Mouse (Mus musculus) cerebellum, postnatal 36 days (tissue): ENCODE data around the gene Ccdc191.

Experiments used
- DNase-seq, 2 experiments: peaks; one replicate each; pipeline ENCODE4 v3.0.0; 2021 to 2022; ENCODE audit warnings: mixed read lengths in 2 of 2

Gene Ccdc191

DNA sequence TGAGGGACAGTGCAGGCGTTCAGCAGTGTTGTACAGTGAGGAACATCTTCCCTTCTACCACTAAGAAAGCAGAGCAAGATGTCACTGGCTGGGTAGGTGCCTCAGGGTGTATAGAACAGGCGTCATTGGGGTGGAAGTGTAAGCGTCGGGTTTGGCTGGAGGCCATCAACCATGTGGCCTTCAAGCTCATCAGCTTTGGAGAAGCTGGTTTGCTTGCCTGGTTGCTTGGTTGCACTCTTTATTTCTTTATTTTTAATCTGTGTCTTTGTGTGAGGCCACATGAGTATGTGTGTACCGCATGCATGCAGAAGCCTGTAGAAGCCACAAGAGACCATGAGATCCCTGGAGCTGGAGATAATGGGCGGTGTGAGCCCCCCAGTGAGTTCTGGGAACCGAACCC, 42.7 kb downstream of the Ccdc191 start:
- no peak for DNase-seq

DNA sequence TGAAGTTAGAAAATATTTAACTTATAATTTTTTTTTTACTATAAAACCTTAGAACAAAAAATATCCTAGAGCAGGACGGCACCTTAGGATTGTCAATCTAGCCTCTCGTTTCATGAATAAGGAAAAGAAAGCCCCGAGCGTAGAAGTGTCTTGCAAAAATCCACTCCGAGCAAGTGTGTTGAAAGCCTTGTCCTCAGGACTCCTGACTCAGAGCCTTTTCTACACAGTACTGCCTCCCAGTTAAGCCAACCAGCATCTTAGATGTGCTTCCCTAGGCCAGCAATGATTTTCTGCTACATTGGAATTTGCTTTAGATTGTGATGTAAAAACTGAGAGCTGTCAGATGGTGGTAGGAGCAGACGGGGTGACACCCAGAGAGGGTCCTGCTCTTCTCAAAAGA, 43.4 kb downstream of the Ccdc191 start:
- DNase-seq: no peak

DNA sequence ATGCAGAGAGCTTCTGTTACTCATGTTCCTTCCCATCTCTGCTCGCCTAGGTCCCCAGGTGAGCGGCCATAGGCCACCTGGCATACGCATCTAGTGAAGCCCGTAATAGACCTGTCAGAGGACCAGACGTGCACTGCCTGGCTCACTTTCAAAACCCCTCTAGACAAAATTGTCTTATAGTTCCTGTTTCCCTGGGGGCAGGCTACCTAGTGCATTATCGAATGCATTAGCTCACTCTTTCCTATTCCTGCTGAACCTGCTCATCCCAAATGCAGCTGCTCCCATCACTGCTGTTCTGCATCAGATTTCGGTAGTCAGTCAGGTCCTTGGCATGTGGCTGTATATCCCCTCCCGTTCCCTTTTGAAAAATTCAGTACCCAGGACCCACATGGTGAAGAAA, 45.3 kb downstream of the Ccdc191 start:
- DNase-seq: no peak

DNA sequence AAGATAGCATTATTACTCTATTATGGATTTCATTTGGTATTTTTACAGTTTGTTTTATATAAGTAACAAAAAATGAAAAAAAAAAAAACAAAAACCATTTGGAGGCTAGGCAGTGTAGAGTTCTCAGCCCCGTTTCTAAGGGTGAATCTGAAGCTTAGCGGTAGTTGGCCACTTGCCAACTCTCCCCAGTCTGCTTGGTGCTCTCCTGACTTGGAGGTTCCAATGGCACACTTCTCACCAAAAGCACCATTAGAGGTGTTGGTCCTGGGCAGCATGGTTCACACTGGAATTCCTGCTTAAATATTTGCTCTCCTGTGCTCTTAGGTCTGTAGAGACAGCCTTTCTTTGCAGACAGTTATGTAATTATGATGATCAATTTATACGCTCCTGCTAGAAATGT, 45.8 kb downstream of the Ccdc191 start:
- peak; percentile 38 to 45 for DNase-seq

DNA sequence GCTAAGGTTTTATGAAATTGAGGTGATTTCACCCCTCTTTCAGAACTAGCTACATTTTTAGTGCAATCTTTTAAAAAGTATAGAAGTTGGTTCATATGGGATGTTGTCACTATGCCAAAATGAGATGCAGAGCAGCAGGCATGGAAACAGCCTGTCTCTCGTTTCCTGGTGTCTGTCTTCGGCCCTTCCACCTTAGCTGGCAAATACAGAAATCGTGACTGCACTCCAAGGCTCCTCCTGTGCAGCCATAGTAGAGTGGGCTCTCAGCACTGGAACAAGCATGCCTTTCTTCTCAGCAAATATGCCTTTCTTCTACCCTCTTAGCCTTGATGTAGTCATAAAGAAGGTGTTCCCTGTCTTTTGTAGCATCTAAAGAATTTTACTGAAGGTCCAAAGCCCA, 46.3 kb downstream of the Ccdc191 start:
- DNase-seq: no peak

DNA sequence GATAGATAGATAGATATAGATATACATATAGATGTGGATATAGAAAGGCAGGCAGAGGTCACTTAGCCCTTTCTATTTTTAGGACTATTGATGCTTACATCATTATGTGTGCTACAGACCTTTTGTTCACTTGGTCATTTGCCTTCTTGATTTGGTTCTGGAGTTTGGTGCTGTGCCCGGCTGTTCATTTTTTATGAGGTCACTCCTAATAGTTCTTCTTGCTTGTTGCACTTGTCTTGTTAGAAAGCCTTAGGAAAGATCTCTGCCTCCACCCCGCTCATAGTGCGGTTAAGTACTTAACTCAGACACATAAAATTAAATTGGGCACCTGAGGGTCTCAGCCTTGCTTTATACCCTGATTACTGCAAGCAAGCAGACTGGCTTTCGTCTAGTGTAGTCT, 51.2 kb downstream of the Ccdc191 start:
- no peak for DNase-seq

DNA sequence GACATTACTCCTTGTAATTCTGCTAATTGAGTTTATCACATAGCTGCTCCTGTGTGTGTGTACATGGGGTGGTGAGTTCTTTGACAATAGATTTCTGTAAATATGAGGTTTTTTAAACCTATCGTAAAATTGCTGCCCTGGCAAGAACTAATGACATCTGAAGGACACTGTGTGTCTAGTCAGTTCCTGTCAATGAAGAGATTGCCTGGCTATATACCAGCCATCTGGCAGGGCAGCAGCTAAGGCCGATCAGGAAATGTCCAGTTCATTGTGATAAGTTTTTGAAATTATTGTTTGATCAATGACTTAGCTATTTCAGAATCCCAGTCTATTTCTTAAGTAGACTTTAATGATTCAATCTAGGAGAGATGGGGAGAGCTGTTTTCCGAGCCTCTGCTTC, 55.8 kb downstream of the Ccdc191 start:
- no peak for DNase-seq

DNA sequence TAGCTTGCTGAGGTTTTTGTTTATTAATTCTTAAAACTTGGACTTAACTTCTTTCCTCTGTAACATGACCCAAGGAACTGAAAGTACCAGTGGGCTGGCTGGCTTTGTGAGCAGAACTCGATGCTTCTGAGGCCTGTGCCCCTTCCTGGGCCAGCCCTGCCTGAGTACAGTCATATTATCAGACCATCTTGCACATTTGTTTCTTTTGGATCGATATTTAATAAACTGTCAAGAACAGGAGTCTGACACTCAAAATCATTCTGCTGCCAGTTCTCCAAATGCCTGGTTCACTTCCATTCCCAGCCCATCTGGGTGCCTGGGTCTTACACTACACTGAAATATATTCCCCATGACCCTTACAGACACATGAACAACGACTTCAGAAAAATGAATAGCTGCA, 56.3 kb downstream of the Ccdc191 start:
- DNase-seq: no peak

DNA sequence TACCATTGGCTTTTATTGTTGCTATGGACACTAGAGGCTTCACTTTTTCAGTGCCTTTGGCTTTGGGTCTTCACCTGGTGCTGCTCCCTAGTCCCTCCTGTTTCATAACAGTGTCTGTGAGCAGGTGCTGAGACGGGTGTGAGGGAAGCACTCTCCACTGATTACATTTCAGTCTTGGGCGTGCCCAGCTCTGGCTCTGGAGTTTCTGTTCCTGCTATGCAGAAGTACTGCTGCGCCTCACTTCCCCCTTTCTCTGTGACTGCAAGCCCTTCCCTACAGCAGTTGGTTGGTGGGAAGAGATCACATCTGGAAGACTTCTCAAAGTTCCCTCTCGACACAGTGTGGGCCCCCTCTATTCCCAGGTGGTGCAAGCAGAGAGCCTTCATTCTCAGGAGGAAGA, 62.0 kb downstream of the Ccdc191 start:
- DNase-seq: no peak

DNA sequence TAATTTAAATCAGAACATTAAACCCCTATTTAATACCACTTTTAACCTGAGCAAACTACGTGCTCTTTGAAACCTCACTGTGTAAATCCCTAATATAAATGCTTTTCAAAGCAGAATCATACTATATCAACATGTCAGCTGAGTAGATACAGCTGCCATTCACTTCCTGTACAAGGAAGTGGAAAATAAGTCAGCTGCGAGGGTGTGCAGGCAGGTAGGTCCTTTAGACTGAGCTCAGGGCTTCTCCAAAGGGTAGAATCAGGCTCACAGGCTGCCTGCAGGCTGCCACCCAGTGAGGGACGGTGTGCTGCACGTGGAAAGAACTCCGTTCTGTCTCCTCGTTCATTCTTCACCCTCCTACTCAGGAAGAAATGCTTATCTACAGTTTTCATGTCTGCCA, 65.3 kb downstream of the Ccdc191 start:
- no peak for DNase-seq

DNA sequence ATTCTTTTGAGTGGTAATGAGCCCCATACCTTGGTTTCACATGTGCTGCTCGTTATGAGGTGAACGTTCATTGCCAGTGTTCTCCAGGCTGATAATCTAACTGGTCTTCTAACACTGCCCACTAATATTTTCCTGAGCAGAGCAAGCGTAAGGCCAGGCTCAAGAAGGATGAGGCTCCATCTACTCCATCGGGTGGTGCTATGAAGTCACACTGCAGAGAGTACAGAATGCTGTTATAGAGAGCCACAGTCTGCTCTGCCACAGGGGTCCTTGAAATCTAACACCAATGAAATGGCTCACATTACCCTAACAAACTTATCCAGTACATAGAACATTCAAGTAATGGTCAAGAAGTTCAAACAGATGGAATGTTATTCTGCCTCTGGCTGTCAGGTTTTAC, 68.4 kb downstream of the Ccdc191 start:
- DNase-seq: no peak

DNA sequence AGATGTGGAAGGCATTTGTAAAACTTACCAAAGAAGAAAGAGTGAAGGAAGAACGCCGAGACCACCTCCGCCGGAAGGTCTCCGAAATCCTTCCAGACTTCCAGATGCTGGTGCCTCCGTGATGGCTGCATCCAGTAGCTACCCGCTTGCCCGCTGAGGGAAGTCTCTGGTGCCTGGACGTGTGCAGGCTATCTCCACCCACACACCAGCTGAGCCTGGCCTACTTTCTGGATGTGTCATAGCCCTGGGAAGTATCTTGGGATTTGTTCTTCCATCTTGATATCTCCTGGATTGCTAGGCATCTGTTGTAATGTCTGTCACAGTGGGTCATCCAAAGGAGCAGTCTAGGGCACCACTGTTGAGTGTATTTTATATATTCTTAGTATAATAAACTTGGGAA, 73.7 kb downstream of the Ccdc191 start:
- no peak for DNase-seq

DNA sequence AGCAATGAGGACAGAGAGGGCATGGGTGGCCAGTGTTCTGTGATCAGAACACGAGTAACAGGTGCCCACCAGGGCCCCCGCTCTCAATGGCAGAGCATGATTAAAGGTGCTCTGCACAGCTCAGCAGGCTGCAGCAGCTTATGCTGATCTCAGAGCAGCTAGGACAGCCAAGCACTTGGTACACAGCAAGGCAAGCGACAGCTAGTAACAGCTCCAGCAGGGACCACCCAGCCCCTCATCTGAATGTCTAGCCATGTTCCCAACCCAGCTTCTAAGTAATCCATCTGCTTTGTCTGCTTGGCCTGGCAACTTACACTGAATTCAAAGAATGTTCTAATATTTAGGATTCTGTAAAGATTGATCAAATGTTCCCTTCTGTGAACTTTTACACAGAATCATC, 74.2 kb downstream of the Ccdc191 start:
- no peak for DNase-seq

DNA sequence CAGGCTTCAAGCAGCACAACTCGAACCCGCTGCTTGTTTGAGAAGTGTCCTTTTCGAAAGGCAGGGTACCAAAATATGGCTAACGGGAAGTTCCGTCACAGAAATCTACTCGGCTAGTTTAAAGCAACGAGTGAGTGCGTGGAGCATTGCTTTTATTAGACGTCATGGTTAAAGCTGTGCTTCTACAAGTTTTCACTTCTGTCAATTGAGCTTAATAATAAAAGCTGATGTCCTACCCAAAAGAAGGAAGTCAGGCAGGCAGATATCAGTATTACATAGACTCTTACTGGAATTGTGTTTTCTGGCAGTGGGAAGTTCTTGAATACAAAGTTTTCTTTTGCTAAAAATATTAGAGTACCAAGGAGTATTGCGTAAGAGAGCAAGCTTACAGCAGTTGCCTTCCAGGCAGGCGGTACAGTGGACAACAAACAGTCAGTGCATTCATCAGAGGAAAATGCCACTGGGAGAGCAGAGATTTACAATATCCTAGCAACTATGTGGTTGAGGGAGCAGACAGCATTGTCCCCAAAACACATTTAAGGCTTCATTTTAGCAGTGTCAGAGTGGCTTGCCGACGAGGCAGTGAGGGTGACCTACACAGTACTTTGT, 76.3 kb downstream of the Ccdc191 start:
- DNase-seq: no peak

DNA sequence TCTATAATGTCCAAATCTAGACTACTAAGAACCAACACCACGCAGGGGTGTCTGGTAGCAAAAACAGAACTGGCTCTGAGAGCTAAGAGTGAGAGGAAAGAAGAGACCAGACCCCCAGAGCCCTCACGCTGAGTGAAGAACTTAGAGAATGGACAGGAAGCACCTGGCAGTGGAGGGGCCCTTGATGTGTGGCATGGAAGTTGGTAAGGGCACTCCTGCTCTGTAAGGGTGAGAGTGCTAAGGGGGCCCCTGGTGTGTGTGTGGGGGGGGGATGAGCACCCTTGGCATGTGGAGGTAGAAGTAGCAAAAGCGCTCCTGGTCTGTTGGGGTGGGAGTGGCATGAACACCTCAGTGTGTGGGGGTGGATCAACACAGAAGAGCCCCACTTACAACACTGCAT, 80.8 kb downstream of the Ccdc191 start:
- no peak for DNase-seq

DNA sequence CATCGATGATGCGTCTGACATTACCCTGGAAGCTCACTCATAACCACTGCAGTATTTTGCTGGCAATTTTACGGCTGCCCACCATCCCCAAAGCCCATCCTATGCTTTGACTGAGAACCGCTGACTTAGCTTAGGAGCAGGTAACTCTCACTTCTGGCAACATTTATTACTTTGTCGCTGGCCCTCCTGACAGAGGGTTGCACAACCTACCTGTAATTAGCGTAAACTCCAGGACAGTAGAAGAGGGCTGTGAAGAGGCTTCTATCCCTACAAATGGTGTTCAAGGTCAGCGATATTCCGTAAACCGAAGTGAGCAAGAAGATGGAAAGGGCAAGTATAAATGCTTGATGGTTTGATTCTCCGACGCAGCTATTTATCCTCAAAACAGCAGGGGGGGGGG, 81.6 kb downstream of the Ccdc191 start:
- DNase-seq: no peak

DNA sequence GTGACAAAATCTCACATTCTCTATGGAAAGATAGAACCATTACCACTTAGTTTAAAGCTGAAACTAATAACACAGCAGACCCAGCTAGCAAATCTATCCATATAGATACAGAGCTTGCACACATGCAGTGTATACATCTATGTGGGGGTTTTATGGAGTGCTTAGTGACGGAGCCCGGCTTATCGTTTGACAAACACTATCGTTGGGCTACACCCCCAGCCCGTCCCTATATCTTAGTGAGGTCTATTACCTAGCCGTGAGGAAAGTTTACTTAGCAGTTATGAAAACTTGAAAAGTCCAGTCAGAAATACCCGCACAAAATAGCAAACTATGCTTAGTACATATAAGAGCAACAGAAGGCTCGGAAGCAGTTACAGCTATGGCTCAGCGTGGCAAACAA, 82.1 kb downstream of the Ccdc191 start:
- DNase-seq: no peak

DNA sequence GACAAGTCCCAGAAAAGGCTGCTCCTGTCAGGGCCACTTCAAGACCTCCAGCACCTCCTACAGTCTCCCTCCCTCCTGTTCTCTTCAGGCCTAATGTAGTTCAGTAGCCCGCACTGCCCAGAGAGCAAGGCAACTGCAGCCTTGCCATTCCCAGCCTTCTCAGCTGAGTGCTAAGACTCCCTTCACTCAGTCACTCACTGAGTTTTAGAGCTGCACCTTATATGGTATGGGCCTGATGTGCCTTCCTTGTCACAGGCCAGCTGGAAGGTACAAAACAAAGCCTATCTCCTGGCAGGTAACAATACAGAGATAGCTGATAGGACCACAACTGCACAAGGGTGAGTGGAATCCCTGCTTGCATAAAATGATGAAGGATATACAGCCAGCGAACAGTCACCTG, 82.8 kb downstream of the Ccdc191 start:
- no peak for DNase-seq

DNA sequence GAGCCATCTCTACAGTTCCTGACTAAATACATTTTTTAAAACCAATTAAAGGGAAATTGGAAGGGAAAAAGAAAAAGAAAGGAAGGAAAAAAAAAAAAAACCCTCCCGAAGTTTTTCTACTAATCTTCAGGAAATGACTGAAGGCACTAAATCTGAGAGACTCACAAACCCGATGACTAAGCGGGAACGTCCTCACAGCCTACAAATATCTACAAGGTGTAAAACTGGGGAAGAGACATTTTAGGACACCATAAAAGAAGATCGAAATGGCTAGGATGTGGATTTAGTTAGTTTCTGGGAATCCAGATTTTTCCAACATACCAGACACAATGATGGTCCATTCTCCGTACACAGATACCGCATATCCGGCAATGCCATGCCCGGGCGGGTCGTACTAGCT, 83.5 kb downstream of the Ccdc191 start:
- no peak for DNase-seq

DNA sequence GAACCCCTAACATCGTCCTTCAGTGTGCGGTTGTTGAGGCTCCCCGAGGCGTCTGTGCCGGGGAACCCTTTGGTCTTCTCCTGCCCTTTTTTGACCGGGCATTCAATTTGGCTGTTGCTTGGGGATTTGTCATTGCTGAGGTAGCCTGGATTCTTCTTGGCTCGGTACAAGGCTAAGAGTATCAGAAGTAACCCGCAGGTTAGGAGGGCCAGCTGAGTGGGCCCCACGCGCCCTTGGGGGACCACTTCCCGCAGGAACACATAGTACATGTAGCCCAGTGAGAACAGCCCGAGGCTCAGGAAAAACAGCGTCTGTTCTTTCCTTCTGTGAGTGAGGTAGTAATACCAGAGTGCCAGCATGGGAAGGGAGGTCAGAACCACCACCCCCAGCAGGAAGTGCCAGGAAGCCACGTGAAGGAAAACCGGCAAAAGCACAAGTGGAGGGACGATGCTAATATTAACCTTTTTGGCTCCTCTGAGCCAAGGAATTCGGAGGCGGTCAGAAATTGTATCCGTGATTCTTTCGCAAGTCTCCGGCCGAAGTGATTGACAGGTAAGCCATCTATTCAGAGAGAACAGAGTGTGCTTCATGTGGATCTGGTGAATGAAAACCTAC, 84.1 kb downstream of the Ccdc191 start:
- no peak for DNase-seq

DNA sequence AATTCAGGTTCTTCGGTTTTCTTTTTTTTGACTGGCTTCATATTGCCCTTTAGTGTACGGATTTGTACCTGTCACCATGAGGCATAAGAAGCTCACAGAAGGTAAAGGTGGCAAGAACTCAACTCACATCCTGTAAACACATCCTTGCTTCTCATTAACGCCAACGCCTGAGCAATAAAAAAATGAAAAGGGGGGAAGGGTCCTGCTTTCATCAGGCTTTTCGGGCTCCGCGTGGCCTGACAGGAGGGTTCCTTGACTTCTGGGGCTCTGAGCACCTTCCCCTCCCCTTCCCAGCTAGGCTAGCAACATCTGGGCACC, 89.4 kb downstream of the Ccdc191 start:
- DNase-seq: no peak

DNA sequence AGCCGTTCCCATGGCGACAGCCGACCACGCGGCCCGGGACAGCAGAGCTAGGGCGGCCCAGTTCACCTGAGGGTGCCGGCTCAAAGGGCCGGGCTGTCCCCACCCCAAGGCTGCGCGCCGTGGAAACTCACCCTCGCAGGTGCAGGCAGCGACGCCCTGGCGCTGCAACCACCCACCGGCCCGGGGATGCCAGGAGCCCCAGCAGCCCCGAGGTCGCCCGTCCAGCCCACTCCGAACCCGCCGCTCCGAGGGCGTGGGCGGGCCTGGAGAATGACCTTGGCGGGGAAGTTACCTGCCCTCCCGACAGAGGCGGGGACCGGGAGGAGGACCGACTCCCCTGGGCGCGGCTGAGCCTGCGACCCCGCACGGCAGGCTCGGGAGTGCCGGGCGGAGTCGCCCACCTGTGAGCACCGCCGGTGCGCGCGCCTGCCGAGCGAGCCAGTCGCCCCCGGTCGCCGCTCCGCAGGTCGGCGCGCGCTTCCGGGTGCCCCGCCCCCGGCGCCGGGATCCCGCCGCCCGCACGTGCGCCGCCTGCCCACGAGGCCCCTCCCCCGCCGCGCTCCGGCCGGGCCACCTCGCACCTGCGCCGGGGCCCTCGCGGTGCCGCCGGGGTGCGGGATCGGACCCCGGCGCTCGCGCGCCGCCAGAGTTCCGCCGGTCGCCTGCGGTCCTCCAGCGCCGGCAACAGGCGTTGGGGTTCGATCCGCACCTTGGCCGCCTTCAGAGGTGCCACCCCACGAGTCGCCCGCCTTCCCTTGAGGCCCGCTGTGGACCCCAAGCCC, 89.9 kb downstream of the Ccdc191 start, which contains the start of gene Zdhhc23:
TSS of gene Zdhhc23 (minus strand) at position 464 of the 782 bp plus-strand sequence.
- peak; percentile 28 to 38 for DNase-seq

DNA sequence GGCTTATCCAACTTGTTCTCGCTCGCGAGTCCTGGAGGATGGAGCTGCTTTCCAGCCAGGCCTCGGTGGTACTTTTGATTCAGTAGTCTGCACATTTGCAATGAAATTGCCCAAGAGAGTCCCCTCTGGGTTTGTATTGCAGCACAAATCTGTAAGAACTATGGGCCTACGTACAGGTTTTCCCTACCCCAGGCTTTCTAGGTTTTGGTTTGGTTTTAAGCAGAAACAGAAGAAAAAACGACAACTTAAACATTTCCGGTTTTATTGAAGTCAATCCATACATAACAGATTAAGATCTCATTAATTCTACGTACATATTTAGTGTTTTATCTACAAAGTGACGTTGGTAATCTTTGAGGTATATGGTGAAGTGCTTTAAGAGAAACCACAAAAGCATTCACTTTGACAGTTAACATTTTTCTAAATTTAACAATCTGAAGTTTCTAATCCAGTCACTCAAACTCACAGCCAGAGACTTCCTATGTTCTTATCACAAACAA, 90.6 kb downstream of the Ccdc191 start:
- no peak for DNase-seq

DNA sequence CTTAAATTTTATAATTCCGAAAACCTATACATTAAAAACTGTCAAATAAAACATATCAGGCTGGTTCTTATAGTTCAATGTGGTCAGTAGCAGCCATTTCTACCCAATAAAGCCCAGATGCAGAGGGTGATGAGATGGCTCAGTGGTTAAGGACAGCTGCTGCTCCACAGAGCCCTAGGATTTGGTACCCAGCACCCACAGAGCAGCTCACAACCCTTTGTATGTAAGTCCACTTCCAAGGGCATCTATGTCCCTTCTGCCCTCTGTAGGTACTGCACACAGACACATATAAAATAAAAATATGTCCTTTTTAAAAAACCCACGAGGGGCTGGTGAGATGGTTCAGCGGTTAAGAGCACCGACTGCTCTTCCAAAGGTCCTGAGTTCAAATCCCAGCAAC, 96.7 kb downstream of the Ccdc191 start:
- DNase-seq: no peak
